Mouse (Mus musculus): ENCODE measurements around the gene Zfp444.

DNA sequence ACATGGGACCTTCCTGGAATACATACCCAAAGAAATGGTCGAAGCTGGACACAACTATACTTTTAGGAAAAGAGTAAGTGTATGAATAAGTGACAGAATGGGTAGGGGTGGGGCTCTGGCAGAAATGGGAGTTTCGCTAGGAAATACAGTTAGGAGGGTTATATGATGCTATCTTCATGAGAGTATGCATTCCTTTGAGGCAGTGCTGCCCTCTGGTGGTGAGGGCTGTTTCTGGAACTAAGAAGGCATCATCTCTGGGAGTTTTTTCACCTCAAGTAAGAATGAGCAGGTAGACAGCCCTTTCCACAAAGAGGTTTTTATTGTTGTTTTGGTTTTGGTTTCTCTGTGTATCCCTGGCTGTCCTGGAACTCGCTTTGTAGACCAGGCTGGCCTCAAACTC is 19.4 kb downstream of the Zfp444 start:
- TF ChIP-seq CTCF (IDR thresholded peaks at IDR 0.05; ENCODE audit: low read depth, low read length): peak; percentile 80
- TF ChIP-seq GATA2 (IDR thresholded peaks at IDR 0.05; ENCODE audit: borderline replicate concordance, low read depth, low read length): no peak
- TF ChIP-seq GATA1 (IDR thresholded peaks at IDR 0.05; ENCODE audit: borderline replicate concordance, low read length): no peak
- TF ChIP-seq POLR2AphosphoS5 (IDR thresholded peaks at IDR 0.05; ENCODE audit: insufficient replicate concordance, low read depth, low read length): no peak
